In the genomic region with DNA sequence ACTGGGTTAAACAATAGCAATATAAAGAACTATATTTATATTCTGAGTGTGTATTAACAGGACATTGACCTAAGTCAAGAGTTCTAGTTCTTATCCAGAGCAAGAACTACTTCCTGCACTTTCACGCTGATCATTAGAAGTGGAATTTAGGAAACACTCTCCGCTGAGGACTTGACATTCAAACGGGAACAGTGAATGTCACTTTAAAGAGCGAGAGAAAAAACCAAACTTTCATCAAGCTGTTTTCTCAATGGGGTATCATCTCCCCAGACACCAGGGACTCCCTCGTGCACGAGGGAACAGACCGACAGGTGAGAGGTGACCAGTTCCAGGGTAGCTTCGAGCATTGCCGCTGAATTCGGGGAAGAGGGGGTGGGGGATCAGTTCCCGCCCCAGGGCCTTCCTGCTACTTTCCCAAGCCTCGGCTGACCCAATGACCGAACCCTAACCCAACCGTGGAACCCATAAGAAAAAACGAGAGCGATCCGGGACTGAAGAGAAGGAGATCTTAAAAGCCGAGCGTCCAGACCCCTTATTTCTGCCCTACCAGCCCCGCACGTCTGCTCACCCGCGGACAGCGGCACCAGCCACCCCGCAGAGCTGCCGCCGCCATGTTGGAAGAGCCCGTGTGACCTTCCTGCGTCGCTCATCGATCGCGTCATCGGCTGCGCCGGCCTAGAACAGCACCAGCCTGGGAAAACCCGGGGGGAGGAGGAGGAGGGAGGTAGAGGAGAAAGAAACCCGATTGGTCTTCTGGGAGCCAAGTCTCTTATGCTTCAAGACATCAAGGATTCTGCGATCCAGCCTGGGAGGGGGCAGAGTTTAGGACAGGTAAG, we compare ENCODE assay signal across 8 mouse cellular contexts. TPM values are rescaled to one million over a fixed set of nuclear protein-coding genes. Genes with fewer than 3 reads are reported as not detected.
A peak's percentile ranks its signal among the peaks of the same experiment; 100 is the strongest.
DNase-seq lines count a peak whose midpoint lies in the region; ATAC-seq and TF ChIP-seq lines count a peak whose summit lies in the region.

A gene (minus strand): TSS at position 639 of the 836 bp plus-strand sequence.

- peak; percentile 84 to 87 for DNase-seq in gastrocnemius, adult 8-10 months (ENCODE audit: low spot score in 2 of 2)
- peak; percentile 94 for DNase-seq in hindlimb bud, embryonic 11.5 days (ENCODE audit: extremely low spot score, low read depth, low spot score)
- DNase-seq in left cerebral cortex, adult 8-10 months (ENCODE audit: low spot score in 2 of 2): peak; percentile 92 to 97
- DNase-seq in right cerebral cortex, postnatal 10 days (ENCODE audit: low spot score in 2 of 2): peak; percentile 99
- DNase-seq in urinary bladder, postnatal 25 days (ENCODE audit: low spot score): peak; percentile 91

- H3K4me1 ChIP-seq in cortical plate, adult 2 months (ENCODE audit: control insufficient read depth, insufficient read depth, low read length): peaks cover 2% of the 10 kb centered on the region; the same call in 1 of the 2 replicates
- H3K4me1 ChIP-seq in megakaryocyte, embryonic 14.5 days: peaks cover 35% of the 10 kb centered on the region

- peaks cover 35% of the 10 kb centered on the region for H3K36me3 ChIP-seq in megakaryocyte, embryonic 14.5 days (replicated peaks; ENCODE audit: low read length)

- peak; percentile 97 for ATAC-seq in activated CD4-positive, CD25-positive, alpha-beta regulatory T cell, adult 4 months

- TF ChIP-seq POLR2A in cortical plate, adult 2 months (IDR thresholded peaks at IDR 0.05; ENCODE audit: extremely low read depth, insufficient read depth, low read length): peak; percentile 78

- peak within 1 kb of the TSS; percentile 43 for H3K4me3 ChIP-seq in cortical plate, adult 2 months (ENCODE audit: insufficient read depth, low read length)
- peak within 1 kb of the TSS; percentile 95 for H3K4me3 ChIP-seq in megakaryocyte, embryonic 14.5 days (replicated peaks)

- no peaks in the 10 kb centered on the region for H3K27me3 ChIP-seq in megakaryocyte, embryonic 14.5 days (replicated peaks)

- H3K27ac ChIP-seq in cortical plate, adult 2 months (ENCODE audit: insufficient read depth, low read length): 0 out of 2 replicates have a peak within 1 kb of the TSS, but pooled peaks have one; percentile 16

- TF ChIP-seq CTCF in cortical plate, adult 2 months (IDR thresholded peaks at IDR 0.05; ENCODE audit: extremely low read depth, insufficient read depth, low read length): no peak

- no peaks in the 10 kb centered on the region for H3K9me3 ChIP-seq in megakaryocyte, embryonic 14.5 days

RNA-seq across cellular contexts. Expression of the gene that starts here (rescaled TPM):
- polyA plus RNA-seq in activated CD4-positive, CD25-positive, alpha-beta regulatory T cell, adult 4 months (2017; shearing (Covaris generic)): 10 to 100 TPM; 74.9 to 77.5 TPM
- polyA plus RNA-seq in cortical plate, adult 2 months (2012; rRNA removed): 92.9 and 111 TPM in 2 replicates
- 10 to 100 TPM; 53.9 to 58.7 (median 54.8) TPM for total RNA-seq in gastrocnemius, adult 8-10 months (2022)
- total RNA-seq in left cerebral cortex, adult 8-10 months (2022): 10 to 100 TPM; 62.8 to 72.5 (median 66.8) TPM
- polyA plus RNA-seq in megakaryocyte, embryonic 14.5 days (2012; ENCODE audit: insufficient read depth, low replicate concordance): 14.2 and 43.5 TPM in 2 replicates

Comparison
In these comparisons a context has a peak if more than half of its experiments do, and no peak if none do; other contexts are left out.
1. Peak in every context shown above with its lines: DNase-seq, ATAC-seq, H3K4me3 ChIP-seq and H3K27ac ChIP-seq.